Mouse (Mus musculus) sigmoid colon, adult 10 weeks (tissue): ENCODE data around the gene Stambp. TPM values are rescaled to one million over a fixed set of nuclear protein-coding genes. Genes with fewer than 3 reads are reported as not detected.

Experiments used
- polyA plus RNA-seq: library from polyadenylated mRNA; stranded (reverse); fragments of 350-450 nt; fragmentation: Illumina TruSeq; extraction: RNeasy Lipid Tissue Mini Kit (QIAGEN cat#74804); gene quantifications from one replicate; pipeline ENCODE4 v1.2.3, GENCODE M21; 2014; ENCODE audit warnings: low read depth, low replicate concordance

Stambp gene
- polyA plus RNA-seq, result 97.5 TPM

DNA sequence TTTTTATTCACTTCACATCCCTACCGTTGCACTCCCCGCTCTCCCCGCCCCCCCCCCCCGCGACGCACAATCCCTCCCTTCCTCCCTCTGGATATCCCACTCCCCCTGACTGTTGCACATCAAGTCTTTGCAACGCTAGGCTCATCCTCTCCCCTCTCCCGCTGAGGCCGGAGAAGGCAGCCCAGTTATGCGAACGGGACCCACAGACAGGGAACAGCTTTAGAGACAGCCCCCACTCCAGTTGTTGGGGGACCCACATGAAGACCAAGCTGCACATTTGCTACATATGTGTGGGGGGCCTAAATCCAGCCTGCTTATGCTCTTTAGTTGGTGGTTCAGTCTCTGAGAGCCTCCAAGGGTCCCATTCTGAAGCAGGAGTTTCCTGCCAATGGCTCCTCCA is at the start of gene Stambp:
Stambp (minus strand) TSS at position 59 of the 400 bp plus-strand sequence.

DNA sequence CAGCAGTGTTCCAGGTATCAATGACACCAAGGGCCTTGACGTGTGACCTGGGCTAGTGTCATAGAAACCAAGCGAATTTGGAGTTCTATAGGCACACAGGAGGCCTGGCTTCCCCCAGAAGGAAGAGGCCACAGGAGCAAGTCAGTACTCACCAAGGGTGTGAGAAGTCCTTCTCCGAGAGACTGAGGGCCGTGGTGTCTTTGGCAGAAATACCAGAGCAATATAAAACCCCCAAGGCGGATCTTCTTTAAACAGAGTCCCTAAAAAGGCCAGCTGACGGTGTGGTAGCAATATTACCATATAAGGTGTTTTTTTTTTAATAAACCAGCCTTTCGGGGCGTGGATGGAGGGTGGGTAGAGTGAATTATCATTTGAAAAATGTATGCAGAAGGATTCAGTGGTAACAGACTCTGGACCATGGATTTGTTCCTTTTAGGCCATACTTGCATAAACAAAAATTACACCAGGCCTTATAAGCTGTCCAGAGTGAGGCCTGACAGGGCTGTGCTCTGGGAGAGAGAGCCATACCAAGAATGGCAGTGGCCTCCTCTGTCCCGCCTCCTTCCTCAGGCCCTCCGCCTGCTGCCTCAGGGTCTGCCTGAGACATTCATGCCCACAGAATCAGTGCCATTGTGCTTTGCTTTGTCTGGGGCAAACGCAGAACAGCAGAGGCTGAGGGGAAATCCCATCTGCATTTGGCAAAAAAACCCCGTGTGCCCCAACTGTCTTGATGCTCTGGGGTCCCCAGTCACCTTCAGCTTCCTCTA is 36.3 kb downstream of the Stambp start, which contains the start of gene Actg2:
Actg2 (minus strand) TSS at position 238 of the 767 bp plus-strand sequence.

DNA sequence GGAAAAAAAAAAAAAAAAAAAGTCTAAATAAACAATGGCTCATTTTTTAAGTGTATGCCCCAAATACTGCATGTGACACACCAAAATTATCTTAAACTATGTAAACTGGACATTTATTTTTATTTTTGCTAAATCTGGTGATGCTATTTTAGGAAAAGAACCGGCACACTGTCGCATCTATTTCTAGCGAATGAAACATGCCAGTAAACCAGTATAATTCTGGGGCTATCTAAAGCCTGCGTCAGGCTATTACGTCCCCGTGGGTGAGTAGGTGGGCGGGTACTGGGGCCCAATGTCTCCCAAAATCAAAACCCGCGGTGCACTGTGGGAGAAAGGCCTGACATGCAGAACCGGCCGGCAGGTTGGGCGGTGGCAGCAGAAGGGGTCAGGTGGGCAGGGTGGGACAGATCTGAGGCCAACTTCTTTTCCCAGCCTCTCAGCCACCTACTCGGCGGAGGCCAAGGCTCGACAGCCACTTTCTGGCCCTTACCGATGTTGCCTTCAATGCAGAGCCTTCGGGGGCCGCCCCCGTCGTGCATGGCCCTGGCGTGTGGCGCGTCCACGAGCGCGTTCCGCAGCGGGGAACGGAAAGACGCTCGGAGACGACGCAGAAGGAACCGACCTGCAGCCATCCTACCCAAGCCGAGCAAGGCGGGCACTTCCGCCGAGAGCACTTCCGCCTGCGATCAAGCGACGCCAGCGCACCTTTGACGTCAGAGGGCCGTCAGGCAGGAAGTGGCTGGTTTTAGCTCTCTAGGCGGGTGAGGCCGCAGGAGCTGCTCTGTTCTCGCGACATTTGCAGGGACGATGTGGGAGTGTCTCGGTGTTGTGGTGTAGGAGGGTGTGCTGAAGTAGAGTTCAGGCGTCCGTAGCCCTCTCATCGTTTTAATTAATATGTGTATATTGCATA is 66.0 kb downstream of the Stambp start, which contains the start of gene Dguok:
Dguok (minus strand) TSS at position 712 of the 910 bp plus-strand sequence.

Other genes with a start within 250 kb of the Stambp start
- 3.6 TPM for gene Mthfd2, start 246.8 kb downstream of the Stambp start, polyA plus RNA-seq
- gene Mob1a, start 246.7 kb downstream of the Stambp start, polyA plus RNA-seq, result 217 TPM
- 41.1 TPM for gene Bola3, start 223.6 kb downstream of the Stambp start, polyA plus RNA-seq
- gene Tet3, start 113.6 kb downstream of the Stambp start, polyA plus RNA-seq, result 30.1 TPM
- 28.9 TPM for gene Dguok, start 65.8 kb downstream of the Stambp start, polyA plus RNA-seq
- gene Actg2, start 36.5 kb downstream of the Stambp start, polyA plus RNA-seq, result 262 TPM
- not detected for gene Clec4f, start 83.5 kb upstream of the Stambp start, polyA plus RNA-seq
- gene Cd207, start 105.1 kb upstream of the Stambp start, polyA plus RNA-seq, result 0.57 TPM
- not detected for gene Vax2, start 138.5 kb upstream of the Stambp start, polyA plus RNA-seq
- not detected for gene Atp6v1b1, start 170.3 kb upstream of the Stambp start, polyA plus RNA-seq
- gene Ankrd53, start 189.9 kb upstream of the Stambp start, polyA plus RNA-seq, result not detected
- gene Tex261, start 203.1 kb upstream of the Stambp start, polyA plus RNA-seq, result 26.3 TPM
- 17.1 TPM for gene Nagk, start 222.3 kb upstream of the Stambp start, polyA plus RNA-seq